Mouse (Mus musculus): ENCODE results near the gene Gm15155. TPM values are rescaled to one million over a fixed set of nuclear protein-coding genes. Genes with fewer than 3 reads are reported as not detected.
"Not testable (repeated sequence)": the region's sequence is repeated elsewhere in the genome, so short reads cannot be mapped to it uniquely, and the experiment has no call there.

Gm15155 gene
- total RNA-seq, 1 experiment from 2014 or later, result not detected

GRCm38 (mm10) chrX:155901742-155902141 is 277.2 kb downstream of the Gm15155 start:
- ATAC-seq (replicated peaks; ENCODE audit: low read depth, poor library complexity, severe bottlenecking), result 0 out of 2 replicates have a peak, but pooled peaks have one; percentile 29

- ATAC-seq (replicated peaks; ENCODE audit: low read depth, poor library complexity, severe bottlenecking), result no peak
Observed at GRCm38 (mm10) chrX:155903108-155903507, 278.6 kb downstream of the Gm15155 start.

- ATAC-seq (replicated peaks; ENCODE audit: low read depth, poor library complexity, severe bottlenecking), result no peak
Observed at GRCm38 (mm10) chrX:156009756-156010155, 385.2 kb downstream of the Gm15155 start.

GRCm38 (mm10) chrX:156155776-156156175 is 531.2 kb downstream of the Gm15155 start:
- no peak for ATAC-seq (replicated peaks; ENCODE audit: low read depth, poor library complexity, severe bottlenecking)

GRCm38 (mm10) chrX:156171587-156171986 is 547.0 kb downstream of the Gm15155 start:
- ATAC-seq (replicated peaks; ENCODE audit: low read depth, poor library complexity, severe bottlenecking), result no peak

GRCm38 (mm10) chrX:156303806-156304205 is 679.3 kb downstream of the Gm15155 start:
- not testable (repeated sequence) for ATAC-seq (replicated peaks; ENCODE audit: low read depth, poor library complexity, severe bottlenecking)

Other genes starting within 250 kb of the Gm15155 start
- 0.32 TPM in 1 of 2 replicates, not detected in the other for gene Ptchd1, start 927 bp upstream of the Gm15155 start, total RNA-seq (2017)